Mouse (Mus musculus) cortical plate, adult 2 months (tissue): ENCODE results near the gene Ppp1r9b. TPM values are rescaled to one million over a fixed set of nuclear protein-coding genes. Genes with fewer than 3 reads are reported as not detected.

Experiments
- H3K27ac ChIP-seq: fragments of 200-500 bp; 2 replicates; pipeline ENCODE4 v1.5.1; 2012; ENCODE audit warnings: low read length, control low read depth, inconsistent platforms; ENCODE audit not compliant: insufficient read depth
- H3K4me1 ChIP-seq: fragments of 200-500 bp; 2 replicates; pipeline ENCODE4 v1.6.1; 2011; ENCODE audit warnings: low read length; ENCODE audit not compliant: control insufficient read depth, insufficient read depth
- H3K4me3 ChIP-seq: fragments of 200-500 bp; 2 replicates; pipeline ENCODE4 v1.5.1; 2011; ENCODE audit warnings: mild to moderate bottlenecking, low read length, control low read depth; ENCODE audit not compliant: insufficient read depth
- CTCF ChIP-seq: fragments of 200-500 bp; IDR thresholded peaks from 2 replicates; pipeline ENCODE4 v1.5.1; 2011; ENCODE audit warnings: mild to moderate bottlenecking, control low read depth, low read length; ENCODE audit not compliant: insufficient read depth; ENCODE audit errors: extremely low read depth
- POLR2A ChIP-seq: fragments of 200-500 bp; IDR thresholded peaks from 2 replicates; pipeline ENCODE4 v1.6.1; 2011; ENCODE audit warnings: mild to moderate bottlenecking, low read length, control low read depth; ENCODE audit not compliant: insufficient read depth; ENCODE audit errors: extremely low read depth
- polyA plus RNA-seq: library from polyadenylated mRNA; depleted of rRNA; stranded (reverse); fragments of >200 nt; gene quantifications from 2 replicates; pipeline ENCODE4 v1.2.3, GENCODE M21; 2012; rRNA removed

The Ppp1r9b gene
- polyA plus RNA-seq, 1 experiment: 284 TPM

- peaks cover 6% of the 10 kb centered on the region for H3K4me1 ChIP-seq
- peak overlapping the region; percentile 71; the same call in 1 of the 2 replicates for H3K4me3 ChIP-seq
- no peak overlapping the region for H3K27ac ChIP-seq
- TF ChIP-seq POLR2A: no peak
- TF ChIP-seq CTCF: no peak
These were observed 48.9 kb downstream of the Ppp1r9b start for GRCm38 (mm10) chr11:95039766-95040165.

GRCm38 (mm10) chr11:95040491-95041138, 49.8 kb downstream of the Ppp1r9b start:
- TF ChIP-seq POLR2A (no peak; the same call in 1 of the 2 replicates), CTCF (no peak)
- Histone ChIP-seq H3K4me1 (peaks cover 4% of the 10 kb centered on the region; the same call in 1 of the 2 replicates), H3K27ac (peak overlapping the region; percentile 55), H3K4me3 (peak overlapping the region; percentile 71)

- peak within 1 kb of the TSS; percentile 71 for H3K4me3 ChIP-seq
- TF ChIP-seq POLR2A: peak; percentile 47; the same call in 1 of the 2 replicates
- TF ChIP-seq CTCF: no peak
- peaks cover 4% of the 10 kb centered on the region; the same call in 1 of the 2 replicates for H3K4me1 ChIP-seq
- H3K27ac ChIP-seq: peak within 1 kb of the TSS; percentile 59
These were observed 50.3 kb downstream of the Ppp1r9b start, which contains the start of gene Pdk2 for GRCm38 (mm10) chr11:95041139-95041609. TSS of gene Pdk2 (minus strand) at chr11:95041354.

GRCm38 (mm10) chr11:95042096-95042495, 51.3 kb downstream of the Ppp1r9b start:
- Histone ChIP-seq H3K27ac (peak overlapping the region; percentile 59; the same call in 1 of the 2 replicates), H3K4me1 (peaks cover 4% of the 10 kb centered on the region; the same call in 1 of the 2 replicates), H3K4me3 (peak overlapping the region; percentile 71)
- TF ChIP-seq POLR2A (peak; percentile 84), CTCF (peak; percentile 61)

- no peak overlapping the region for H3K27ac ChIP-seq
- no peak overlapping the region for H3K4me3 ChIP-seq
- H3K4me1 ChIP-seq: peaks cover 2% of the 10 kb centered on the region; the same call in 1 of the 2 replicates
- no peak for TF ChIP-seq POLR2A
- TF ChIP-seq CTCF: no peak
These were observed 52.2 kb downstream of the Ppp1r9b start for GRCm38 (mm10) chr11:95043060-95043459.

- H3K4me3 ChIP-seq: no peak overlapping the region
- TF ChIP-seq CTCF (no peak), POLR2A (no peak)
- H3K27ac ChIP-seq: no peak overlapping the region
- H3K4me1 ChIP-seq: peaks cover 2% of the 10 kb centered on the region; the same call in 1 of the 2 replicates
These were observed 52.8 kb downstream of the Ppp1r9b start for GRCm38 (mm10) chr11:95043608-95044007.

GRCm38 (mm10) chr11:95044185-95044870, 53.5 kb downstream of the Ppp1r9b start:
- no peak overlapping the region for H3K4me3 ChIP-seq
- no peak for TF ChIP-seq CTCF
- no peak for TF ChIP-seq POLR2A
- peaks cover 2% of the 10 kb centered on the region; the same call in 1 of the 2 replicates for H3K4me1 ChIP-seq
- no peak overlapping the region for H3K27ac ChIP-seq

GRCm38 (mm10) chr11:95046980-95047680, 56.3 kb downstream of the Ppp1r9b start:
- no peak for TF ChIP-seq POLR2A
- TF ChIP-seq CTCF: peak; percentile 87
- no peak overlapping the region for H3K4me3 ChIP-seq
- H3K4me1 ChIP-seq: no peaks in the 10 kb centered on the region
- no peak overlapping the region for H3K27ac ChIP-seq

GRCm38 (mm10) chr11:95053062-95053461, 62.2 kb downstream of the Ppp1r9b start:
- Histone ChIP-seq H3K27ac (no peak overlapping the region), H3K4me3 (no peak overlapping the region), H3K4me1 (no peaks in the 10 kb centered on the region)
- TF ChIP-seq POLR2A (no peak), CTCF (no peak)

Other genes starting within 250 kb of the Ppp1r9b start
- 0.08 and 0.13 TPM in 2 replicates for gene Cdc34b, start 249.3 kb upstream of the Ppp1r9b start, polyA plus RNA-seq
- gene Tmem92, start 208.3 kb upstream of the Ppp1r9b start, polyA plus RNA-seq: not detected in 2 replicates
- 4.3 and 4.9 TPM in 2 replicates for gene Col1a1, start 54.8 kb upstream of the Ppp1r9b start, polyA plus RNA-seq
- gene Hils1, start 23.4 kb upstream of the Ppp1r9b start, polyA plus RNA-seq: not detected in 2 replicates
- gene Sgca, start 14.7 kb upstream of the Ppp1r9b start, polyA plus RNA-seq: 1.6 and 1.8 TPM in 2 replicates
- 17.8 and 18.0 TPM in 2 replicates for gene Samd14, start 18.8 kb downstream of the Ppp1r9b start, polyA plus RNA-seq
- gene Pdk2, start 50.3 kb downstream of the Ppp1r9b start, polyA plus RNA-seq: 106 TPM in 2 replicates
- gene Itga3, start 85.8 kb downstream of the Ppp1r9b start, polyA plus RNA-seq: 15.3 and 17.7 TPM in 2 replicates
- not detected in 2 replicates for gene Dlx3, start 129.1 kb downstream of the Ppp1r9b start, polyA plus RNA-seq
- 0.26 and 0.29 TPM in 2 replicates for gene Dlx4, start 155.2 kb downstream of the Ppp1r9b start, polyA plus RNA-seq